Mouse (Mus musculus): ENCODE data around the gene Elp4. TPM values are rescaled to one million over a fixed set of nuclear protein-coding genes. Genes with fewer than 3 reads are reported as not detected.
A peak's percentile ranks its signal among the peaks of the same experiment; 100 is the strongest.

Gene Elp4
- polyA plus RNA-seq, 1 experiment from 2014 or later: 48.5 TPM

DNA sequence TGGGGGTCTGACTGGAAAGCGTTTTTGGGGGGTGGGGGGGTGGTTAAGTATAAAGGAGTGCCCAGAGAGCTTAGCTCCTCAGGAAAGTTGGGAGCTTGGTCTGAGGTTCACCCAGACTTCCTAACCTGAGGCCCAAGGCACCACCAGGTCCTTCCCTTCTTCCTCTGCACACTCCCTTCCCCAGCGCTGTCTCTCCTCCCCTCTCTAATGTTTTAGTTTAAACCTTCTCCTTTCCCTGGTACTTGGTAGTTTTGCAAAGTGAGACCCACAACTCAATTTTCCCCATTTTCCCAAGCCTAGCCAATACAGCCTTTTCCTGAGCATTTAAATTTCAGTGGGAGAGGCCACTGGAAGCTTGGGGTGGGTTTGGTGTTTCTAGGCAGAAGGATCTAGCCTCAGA lies 225.0 kb downstream of the Elp4 start:
- H3K4me1 ChIP-seq: peaks cover 47% of the 10 kb centered on the region
- H3K9ac ChIP-seq (replicated peaks): peak overlapping the region; percentile 46
- peak overlapping the region; percentile 54 for H3K4me3 ChIP-seq
- no peaks in the 10 kb centered on the region for H3K36me3 ChIP-seq
- peak overlapping the region; percentile 71 for H3K27ac ChIP-seq (replicated peaks)
- ATAC-seq (ENCODE audit: low FRiP score, low read depth): no peak
- peaks cover 93% of the 10 kb centered on the region for H3K27me3 ChIP-seq
- no peaks in the 10 kb centered on the region for H3K9me3 ChIP-seq
- WGBS: 0% methylated on average over 2 of the region's 2 CpGs
- H3K4me2 ChIP-seq (replicated peaks): peak overlapping the region; percentile 59

GRCm38 (mm10) chr2:105678880-105679321 lies 225.5 kb downstream of the Elp4 start:
- peak overlapping the region; percentile 46 for H3K9ac ChIP-seq (replicated peaks)
- H3K4me1 ChIP-seq: peaks cover 50% of the 10 kb centered on the region
- peak overlapping the region; percentile 54 for H3K4me3 ChIP-seq
- H3K4me2 ChIP-seq (replicated peaks): peak overlapping the region; percentile 59
- peak overlapping the region; percentile 40 for H3K27ac ChIP-seq (replicated peaks)
- no peaks in the 10 kb centered on the region for H3K36me3 ChIP-seq
- H3K9me3 ChIP-seq: no peaks in the 10 kb centered on the region
- 1% methylated on average over 7 of the region's 7 CpGs for WGBS
- H3K27me3 ChIP-seq: peaks cover 94% of the 10 kb centered on the region
- no peak for ATAC-seq (ENCODE audit: low FRiP score, low read depth)

GRCm38 (mm10) chr2:105678306-105678705 lies 226.1 kb downstream of the Elp4 start:
- Histone ChIP-seq H3K4me2 (replicated peaks) (peak overlapping the region; percentile 59), H3K27ac (replicated peaks) (no peak overlapping the region; the same call in 1 of the 2 replicates), H3K4me3 (peak overlapping the region; percentile 54), H3K27me3 (peaks cover 95% of the 10 kb centered on the region), H3K4me1 (peaks cover 51% of the 10 kb centered on the region), H3K9me3 (no peaks in the 10 kb centered on the region), H3K36me3 (no peaks in the 10 kb centered on the region), H3K9ac (replicated peaks) (peak overlapping the region; percentile 46; the same call in 1 of the 2 replicates)
- whole genome bisulfite sequencing: 3% methylated on average over 4 of the region's 4 CpGs
- ATAC-seq (ENCODE audit: low FRiP score, low read depth): no peak

DNA sequence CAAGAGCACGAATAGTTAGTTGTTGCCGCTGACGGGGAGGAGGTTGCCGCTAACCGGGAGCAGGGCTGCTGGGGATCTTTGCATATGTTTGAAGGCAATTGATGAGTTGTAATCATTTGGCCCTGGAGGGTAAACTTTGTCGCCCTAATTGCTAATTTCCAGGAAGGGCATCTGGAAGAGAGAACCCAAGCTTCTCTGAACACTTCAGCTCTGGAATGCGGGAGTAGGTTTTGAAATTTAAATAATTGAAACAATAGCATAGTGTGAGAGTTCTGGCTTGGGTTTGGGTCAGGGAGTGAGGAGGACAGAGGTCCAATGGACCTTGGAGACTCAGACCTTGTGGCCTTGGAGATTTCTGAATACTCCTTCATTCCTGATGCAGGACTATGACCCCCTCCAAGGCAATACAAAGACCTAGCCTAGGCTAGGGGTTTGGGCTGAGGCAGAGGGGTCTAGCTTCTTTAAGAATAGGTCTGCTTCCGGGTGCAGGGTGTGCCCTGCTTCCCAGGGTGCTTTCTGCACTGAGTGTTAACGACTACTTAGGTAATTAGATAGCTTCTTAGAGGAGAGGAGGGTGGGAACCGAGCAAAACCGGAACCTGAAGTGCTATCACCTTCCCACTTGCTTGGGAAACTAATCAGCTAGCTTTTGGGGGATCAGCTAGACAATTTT lies 226.8 kb downstream of the Elp4 start:
- Histone ChIP-seq H3K4me1 (peaks cover 54% of the 10 kb centered on the region), H3K4me3 (peak overlapping the region; percentile 54), H3K9me3 (no peaks in the 10 kb centered on the region), H3K36me3 (no peaks in the 10 kb centered on the region), H3K9ac (replicated peaks) (peak overlapping the region; percentile 76), H3K27ac (replicated peaks) (peak overlapping the region; percentile 81), H3K4me2 (replicated peaks) (peak overlapping the region; percentile 59), H3K27me3 (peaks cover 95% of the 10 kb centered on the region)
- 0% methylated on average over 11 of the region's 11 CpGs for WGBS
- ATAC-seq (ENCODE audit: low FRiP score, low read depth): no peak

- peaks cover 59% of the 10 kb centered on the region for H3K4me1 ChIP-seq
- H3K4me2 ChIP-seq (replicated peaks): peak overlapping the region; percentile 59
- peak overlapping the region; percentile 54 for H3K4me3 ChIP-seq
- no peaks in the 10 kb centered on the region for H3K9me3 ChIP-seq
- peak overlapping the region; percentile 81 for H3K27ac ChIP-seq (replicated peaks)
- 0% methylated on average over 11 of the region's 11 CpGs for WGBS
- no peak for ATAC-seq (ENCODE audit: low FRiP score, low read depth)
- H3K36me3 ChIP-seq: no peaks in the 10 kb centered on the region
- H3K27me3 ChIP-seq: peaks cover 95% of the 10 kb centered on the region
- peak overlapping the region; percentile 76 for H3K9ac ChIP-seq (replicated peaks)
These were observed 227.4 kb downstream of the Elp4 start for GRCm38 (mm10) chr2:105676909-105677433.

- H3K9me3 ChIP-seq: no peaks in the 10 kb centered on the region
- H3K9ac ChIP-seq (replicated peaks): peak overlapping the region; percentile 76
- WGBS: under 1% methylated on average over 75 of the region's 77 CpGs
- H3K27me3 ChIP-seq: peaks cover 95% of the 10 kb centered on the region
- ATAC-seq (ENCODE audit: low FRiP score, low read depth): peak; percentile 8; the same call in 1 of the 2 replicates
- peak overlapping the region; percentile 81 for H3K27ac ChIP-seq (replicated peaks)
- H3K4me2 ChIP-seq (replicated peaks): peak overlapping the region; percentile 59
- peak overlapping the region; percentile 54 for H3K4me3 ChIP-seq
- peaks cover 60% of the 10 kb centered on the region for H3K4me1 ChIP-seq
- H3K36me3 ChIP-seq: no peaks in the 10 kb centered on the region
These were observed 228.1 kb downstream of the Elp4 start for GRCm38 (mm10) chr2:105676080-105676908.

GRCm38 (mm10) chr2:105675730-105676079 lies 228.7 kb downstream of the Elp4 start:
- Histone ChIP-seq H3K27me3 (peaks cover 95% of the 10 kb centered on the region), H3K36me3 (no peaks in the 10 kb centered on the region), H3K9me3 (no peaks in the 10 kb centered on the region), H3K4me2 (replicated peaks) (peak overlapping the region; percentile 59), H3K4me3 (peak overlapping the region; percentile 54), H3K27ac (replicated peaks) (peak overlapping the region; percentile 81), H3K9ac (replicated peaks) (peak overlapping the region; percentile 76), H3K4me1 (peaks cover 55% of the 10 kb centered on the region)
- no peak for ATAC-seq (ENCODE audit: low FRiP score, low read depth)
- 2% methylated on average over 11 of the region's 11 CpGs for WGBS

DNA sequence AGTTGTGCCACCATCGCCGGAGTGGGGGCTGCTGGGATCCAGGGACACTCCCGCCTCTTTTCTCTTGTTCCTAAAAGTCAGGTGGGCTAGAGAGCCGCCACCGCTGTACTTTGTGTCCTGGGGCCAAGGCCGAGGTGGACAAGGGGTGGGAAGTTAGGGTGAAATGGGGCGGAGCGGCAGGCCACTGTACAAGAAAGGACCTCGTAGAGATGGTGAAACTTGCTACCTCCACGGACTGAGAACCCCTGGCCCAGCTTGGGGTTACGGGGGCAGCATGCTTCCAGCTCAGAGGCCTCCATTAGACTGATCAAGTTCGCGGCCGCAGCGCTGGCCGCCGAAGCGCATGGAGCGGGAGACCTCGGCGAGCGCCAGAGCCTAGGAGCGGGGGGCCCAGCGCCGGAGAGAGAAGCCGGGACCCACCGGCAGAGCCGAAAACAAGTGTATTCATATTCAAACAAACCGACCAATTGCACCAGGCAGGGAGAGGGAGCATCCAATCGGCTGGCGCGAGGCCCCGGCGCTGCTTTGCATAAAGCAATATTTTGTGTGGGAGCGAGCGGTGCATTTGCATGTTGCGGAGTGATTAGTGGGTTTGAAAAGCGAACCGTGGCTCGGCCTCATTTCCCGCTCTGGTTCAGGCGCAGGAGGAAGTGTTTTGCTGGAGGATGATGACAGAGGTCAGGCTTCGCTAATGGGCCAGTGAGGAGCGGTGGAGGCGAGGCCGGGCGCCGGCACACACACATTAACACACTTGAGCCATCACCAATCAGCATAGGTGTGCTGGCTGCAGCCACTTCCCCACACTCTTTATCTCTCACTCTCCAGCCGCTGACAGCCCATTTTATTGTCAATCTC lies 229.3 kb downstream of the Elp4 start:
- Histone ChIP-seq H3K4me3 (peak overlapping the region; percentile 54), H3K4me2 (replicated peaks) (peak overlapping the region; percentile 59), H3K9me3 (no peaks in the 10 kb centered on the region), H3K27ac (replicated peaks) (peak overlapping the region; percentile 81), H3K9ac (replicated peaks) (peak overlapping the region; percentile 51), H3K36me3 (no peaks in the 10 kb centered on the region), H3K27me3 (peaks cover 95% of the 10 kb centered on the region), H3K4me1 (peaks cover 49% of the 10 kb centered on the region)
- WGBS: under 1% methylated on average over 49 of the region's 49 CpGs
- peak; percentile 89 for ATAC-seq (ENCODE audit: low FRiP score, low read depth)

DNA sequence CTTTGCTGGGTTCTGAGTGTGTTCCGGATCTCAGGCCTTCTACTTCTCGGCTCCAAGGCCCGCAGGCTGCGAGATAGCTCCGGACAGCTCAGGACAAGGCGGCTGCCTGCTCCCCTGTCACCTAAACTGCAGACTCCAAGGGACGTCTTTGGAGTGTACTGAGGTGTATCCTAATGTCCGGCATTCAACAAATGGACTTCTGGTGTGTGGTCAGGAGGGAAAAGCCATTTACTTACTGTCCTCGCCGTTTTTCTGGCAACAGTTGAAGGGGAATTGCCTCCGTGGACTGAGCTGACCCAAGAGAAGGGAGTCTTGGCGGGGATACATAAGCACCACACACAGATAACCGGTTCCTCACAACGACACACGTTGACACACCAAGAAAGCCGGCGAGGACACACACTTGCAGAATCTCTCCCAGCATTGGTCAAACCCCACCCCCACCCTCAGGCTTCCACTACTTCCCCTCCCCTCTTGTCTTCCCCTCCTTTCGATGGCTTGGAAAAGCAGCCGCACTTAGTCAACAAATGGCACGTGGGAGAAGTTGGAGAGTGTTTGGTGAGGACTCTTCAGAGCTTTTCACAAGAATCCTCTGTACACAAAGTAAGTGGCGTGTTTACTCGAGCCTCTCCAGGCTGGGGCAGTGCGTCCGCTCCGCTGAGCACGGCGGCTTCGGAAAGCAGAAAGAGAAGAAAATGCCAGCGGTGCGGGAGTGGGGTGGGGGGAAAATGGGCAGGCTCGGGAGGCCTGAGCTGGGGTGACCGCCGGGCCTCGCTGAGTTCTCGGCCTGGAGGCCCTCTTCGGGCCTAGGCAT lies 230.1 kb downstream of the Elp4 start:
- peaks cover 95% of the 10 kb centered on the region for H3K27me3 ChIP-seq
- WGBS: 1% methylated on average over 36 of the region's 36 CpGs

GRCm38 (mm10) chr2:105673631-105674060 lies 230.7 kb downstream of the Elp4 start:
- Histone ChIP-seq H3K27me3 (peaks cover 95% of the 10 kb centered on the region), H3K4me2 (replicated peaks) (peak overlapping the region; percentile 59), H3K4me1 (peaks cover 51% of the 10 kb centered on the region), H3K4me3 (peak overlapping the region; percentile 54), H3K27ac (replicated peaks) (peak overlapping the region; percentile 81), H3K36me3 (no peaks in the 10 kb centered on the region), H3K9me3 (no peaks in the 10 kb centered on the region), H3K9ac (replicated peaks) (peak overlapping the region; percentile 51; the same call in 1 of the 2 replicates)
- no peak for ATAC-seq (ENCODE audit: low FRiP score, low read depth)
- 3% methylated on average over 10 of the region's 10 CpGs for WGBS

More for the DNA sequence above, 230.1 kb downstream of the Elp4 start:
- H3K9me3 ChIP-seq: no peaks in the 10 kb centered on the region
- peak; percentile 1; the same call in 1 of the 2 replicates for ATAC-seq (ENCODE audit: low FRiP score, low read depth)
- peak overlapping the region; percentile 54 for H3K4me3 ChIP-seq
- H3K4me1 ChIP-seq: peaks cover 50% of the 10 kb centered on the region
- H3K36me3 ChIP-seq: no peaks in the 10 kb centered on the region
- peak overlapping the region; percentile 59 for H3K4me2 ChIP-seq (replicated peaks)
- peak overlapping the region; percentile 81 for H3K27ac ChIP-seq (replicated peaks)
- H3K9ac ChIP-seq (replicated peaks): peak overlapping the region; percentile 51

Measured in midbrain, embryonic 12.5 days (tissue).